Mouse (Mus musculus): ENCODE data around the gene Inca1. TPM values are rescaled to one million over a fixed set of nuclear protein-coding genes. Genes with fewer than 3 reads are reported as not detected.

Gene Inca1
- polyA plus RNA-seq, 1 experiment = 0.76 TPM

GRCm38 (mm10) chr11:70651391-70651790 lies 48.6 kb downstream of the Inca1 start:
- Histone ChIP-seq H3K4me3 (ENCODE audit: extremely low read depth, insufficient read depth, insufficient read length) (peak overlapping the region; percentile 34; the same call in 1 of the 2 replicates), H3K27ac (ENCODE audit: insufficient read depth, low read length) (peak overlapping the region; percentile 92), H3K27me3 (ENCODE audit: control insufficient read depth, insufficient read depth, low read length) (no peaks in the 10 kb centered on the region), H3K4me1 (ENCODE audit: control insufficient read depth, insufficient read depth, insufficient read length) (peaks cover 19% of the 10 kb centered on the region; the same call in 1 of the 2 replicates), H3K36me3 (ENCODE audit: control insufficient read depth, insufficient read depth, low read length) (peaks cover 44% of the 10 kb centered on the region)
- no peak; the same call in 1 of the 2 replicates for TF ChIP-seq POLR2A (IDR thresholded peaks at IDR 0.05; ENCODE audit: low read depth, low read length)
- no peak for TF ChIP-seq CTCF (IDR thresholded peaks at IDR 0.05; ENCODE audit: extremely low read depth, insufficient read depth, insufficient read length, insufficient replicate concordance)
- WGBS = 15% methylated on average over 2 of the region's 2 CpGs
- DNase-seq (ENCODE audit: low read depth in 1 of 2, low spot score in 2 of 2) = no peak

GRCm38 (mm10) chr11:70650322-70651175 lies 49.4 kb downstream of the Inca1 start:
- H3K27ac ChIP-seq (ENCODE audit: insufficient read depth, low read length) = peak overlapping the region; percentile 92
- WGBS = 25% methylated on average over 12 of the region's 12 CpGs

GRCm38 (mm10) chr11:70649185-70649734 lies 50.7 kb downstream of the Inca1 start:
- no peak for DNase-seq (ENCODE audit: low read depth in 1 of 2, low spot score in 2 of 2)
- WGBS = 69% methylated on average over 8 of the region's 8 CpGs
- Histone ChIP-seq H3K36me3 (ENCODE audit: control insufficient read depth, insufficient read depth, low read length) (peaks cover 53% of the 10 kb centered on the region), H3K4me1 (ENCODE audit: control insufficient read depth, insufficient read depth, insufficient read length) (peaks cover 20% of the 10 kb centered on the region; the same call in 1 of the 2 replicates), H3K27ac (ENCODE audit: insufficient read depth, low read length) (peak overlapping the region; percentile 57), H3K4me3 (ENCODE audit: extremely low read depth, insufficient read depth, insufficient read length) (peak overlapping the region; percentile 80; the same call in 1 of the 2 replicates), H3K27me3 (ENCODE audit: control insufficient read depth, insufficient read depth, low read length) (no peaks in the 10 kb centered on the region)
- TF ChIP-seq CTCF (IDR thresholded peaks at IDR 0.05; ENCODE audit: extremely low read depth, insufficient read depth, insufficient read length, insufficient replicate concordance) (no peak), POLR2A (IDR thresholded peaks at IDR 0.05; ENCODE audit: low read depth, low read length) (no peak)

More at GRCm38 (mm10) chr11:70650322-70651175, 49.4 kb downstream of the Inca1 start:
- Histone ChIP-seq H3K4me3 (ENCODE audit: extremely low read depth, insufficient read depth, insufficient read length) (peak overlapping the region; percentile 45), H3K27me3 (ENCODE audit: control insufficient read depth, insufficient read depth, low read length) (no peaks in the 10 kb centered on the region), H3K36me3 (ENCODE audit: control insufficient read depth, insufficient read depth, low read length) (peaks cover 44% of the 10 kb centered on the region), H3K4me1 (ENCODE audit: control insufficient read depth, insufficient read depth, insufficient read length) (peaks cover 20% of the 10 kb centered on the region; the same call in 1 of the 2 replicates)
- TF ChIP-seq CTCF (IDR thresholded peaks at IDR 0.05; ENCODE audit: extremely low read depth, insufficient read depth, insufficient read length, insufficient replicate concordance) = no peak
- TF ChIP-seq POLR2A (IDR thresholded peaks at IDR 0.05; ENCODE audit: low read depth, low read length) = no peak
- DNase-seq (ENCODE audit: low read depth in 1 of 2, low spot score in 2 of 2) = peak; percentile 50 to 83

- WGBS = 3% methylated on average over 4 of the region's 4 CpGs
- H3K36me3 ChIP-seq (ENCODE audit: control insufficient read depth, insufficient read depth, low read length) = peaks cover 50% of the 10 kb centered on the region
- TF ChIP-seq POLR2A (IDR thresholded peaks at IDR 0.05; ENCODE audit: low read depth, low read length) (no peak), CTCF (IDR thresholded peaks at IDR 0.05; ENCODE audit: extremely low read depth, insufficient read depth, insufficient read length, insufficient replicate concordance) (no peak)
- H3K4me1 ChIP-seq (ENCODE audit: control insufficient read depth, insufficient read depth, insufficient read length) = peaks cover 20% of the 10 kb centered on the region; the same call in 1 of the 2 replicates
- H3K4me3 ChIP-seq (ENCODE audit: extremely low read depth, insufficient read depth, insufficient read length) = peak overlapping the region; percentile 80
- H3K27ac ChIP-seq (ENCODE audit: insufficient read depth, low read length) = peak overlapping the region; percentile 92
- no peaks in the 10 kb centered on the region for H3K27me3 ChIP-seq (ENCODE audit: control insufficient read depth, insufficient read depth, low read length)
- DNase-seq (ENCODE audit: low read depth in 1 of 2, low spot score in 2 of 2) = no peak
These were observed 51.4 kb downstream of the Inca1 start for GRCm38 (mm10) chr11:70648512-70648911.

GRCm38 (mm10) chr11:70647716-70648420 lies 52.1 kb downstream of the Inca1 start:
- peak in 1 of 2 experiments; percentile 55 for DNase-seq (ENCODE audit: low read depth in 1 of 2, low spot score in 2 of 2)
- WGBS = 3% methylated on average over 28 of the region's 28 CpGs
- Histone ChIP-seq H3K27ac (ENCODE audit: insufficient read depth, low read length) (peak overlapping the region; percentile 92), H3K27me3 (ENCODE audit: control insufficient read depth, insufficient read depth, low read length) (no peaks in the 10 kb centered on the region), H3K36me3 (ENCODE audit: control insufficient read depth, insufficient read depth, low read length) (peaks cover 44% of the 10 kb centered on the region), H3K4me1 (ENCODE audit: control insufficient read depth, insufficient read depth, insufficient read length) (peaks cover 20% of the 10 kb centered on the region; the same call in 1 of the 2 replicates), H3K4me3 (ENCODE audit: extremely low read depth, insufficient read depth, insufficient read length) (peak overlapping the region; percentile 80)
- TF ChIP-seq POLR2A (IDR thresholded peaks at IDR 0.05; ENCODE audit: low read depth, low read length) (peak; percentile 43), CTCF (IDR thresholded peaks at IDR 0.05; ENCODE audit: extremely low read depth, insufficient read depth, insufficient read length, insufficient replicate concordance) (no peak)
